Mouse (Mus musculus) frontal cortex, adult (tissue): ENCODE measurements at regions not wholly inside any gene's neighbourhood (a gene's known extent, or its start where the extent isn't known, plus 50 kb on each side); places are given as distances from the start of the nearest gene placed in this dataset.

Experiments
- ATAC-seq: cut with Nextera tagmentation; 2 replicates; pipeline ENCODE4 v1.9.2; 2017; ENCODE audit warnings: mild to moderate bottlenecking, moderate library complexity, mixed read lengths; ENCODE audit not compliant: low TSS enrichment

- no peak for ATAC-seq
Measured at GRCm38 (mm10) chr3:54597326-54598274, 95.0 kb upstream of the Supt20 start.

- ATAC-seq, result no peak
Measured at GRCm38 (mm10) chr3:54598296-54598695, 94.3 kb upstream of the Supt20 start.

- no peak for ATAC-seq
Measured at GRCm38 (mm10) chr3:54604705-54605379, 87.8 kb upstream of the Supt20 start.

GRCm38 (mm10) chr3:54611431-54611990, 81.1 kb upstream of the Supt20 start:
- ATAC-seq, result no peak

- no peak for ATAC-seq
Measured at GRCm38 (mm10) chr3:54613845-54614244, 78.8 kb upstream of the Supt20 start.

- ATAC-seq, result no peak
Measured at GRCm38 (mm10) chr3:54617298-54617697, 75.3 kb upstream of the Supt20 start.

GRCm38 (mm10) chr3:54618286-54618685, 74.3 kb upstream of the Supt20 start:
- no peak for ATAC-seq

- ATAC-seq, result no peak
Measured at GRCm38 (mm10) chr3:54630254-54630653, 62.4 kb upstream of the Supt20 start.

GRCm38 (mm10) chr3:54632731-54633130, 59.9 kb upstream of the Supt20 start:
- ATAC-seq, result no peak

- no peak for ATAC-seq
Measured at GRCm38 (mm10) chr3:54633446-54633845, 59.2 kb upstream of the Supt20 start.

- no peak for ATAC-seq
Measured at GRCm38 (mm10) chr3:54634456-54634855, 58.2 kb upstream of the Supt20 start.
